Mouse (Mus musculus) intestine, embryonic 16.5 days (tissue): ENCODE measurements around the gene Prkar1b. TPM values are rescaled to one million over a fixed set of nuclear protein-coding genes. Genes with fewer than 3 reads are reported as not detected.

Experiments
- polyA plus RNA-seq: library from polyadenylated mRNA; unstranded; fragments of >200 nt; fragmentation: Nextera tagmentation; extraction: Ambion mirVana; gene quantifications from 2 replicates; pipeline ENCODE4 v1.2.1, GENCODE M21; 2015

The Prkar1b gene
- polyA plus RNA-seq, 1 experiment from 2014 or later: 23.6 TPM

Other genes starting within 250 kb of the Prkar1b start
- gene Pdgfa, start 152.6 kb downstream of the Prkar1b start, polyA plus RNA-seq: 47.1 and 47.3 TPM in 2 replicates
- 2.4 and 4.7 TPM in 2 replicates for gene Dnaaf5, start 222 bp upstream of the Prkar1b start, polyA plus RNA-seq
- gene Sun1, start 50.6 kb upstream of the Prkar1b start, polyA plus RNA-seq: 36.6 and 38.8 TPM in 2 replicates
- gene Get4, start 102.3 kb upstream of the Prkar1b start, polyA plus RNA-seq: 136 and 143 TPM in 2 replicates
- gene Adap1, start 175.6 kb upstream of the Prkar1b start, polyA plus RNA-seq: 5.3 and 6.3 TPM in 2 replicates
- gene Cox19, start 201.4 kb upstream of the Prkar1b start, polyA plus RNA-seq: 183 and 195 TPM in 2 replicates
- gene Cyp2w1, start 202.6 kb upstream of the Prkar1b start, polyA plus RNA-seq: 33.9 and 44.0 TPM in 2 replicates
- 2.3 and 2.5 TPM in 2 replicates for gene Gpr146, start 227.7 kb upstream of the Prkar1b start, polyA plus RNA-seq